Mouse (Mus musculus) gastrocnemius, postnatal 4 days (tissue): Measurements from ENCODE around the gene 1700125H20Rik. TPM values are rescaled to one million over a fixed set of nuclear protein-coding genes. Genes with fewer than 3 reads are reported as not detected.
"Not testable (repeated sequence)": the region's sequence is repeated elsewhere in the genome, so short reads cannot be mapped to it uniquely, and the experiment has no call there.

Experiments
- DNase-seq, 2 experiments: peaks; one replicate each; pipeline ENCODE4 v3.0.0; 2021 to 2022; ENCODE audit warnings: low spot score in 2 of 2, mixed read lengths in 2 of 2
- long read RNA-seq, 2 experiments: library from polyadenylated mRNA; stranded (forward); transcript quantifications; one replicate each; pipeline ENCODE4 v2.0.0; 2021
- total RNA-seq, 2 experiments: library from RNA; stranded (reverse); gene quantifications; 2 replicates each; pipeline ENCODE4 v1.2.3; 2021

Gene 1700125H20Rik
- under 1 TPM in 1 of 2 experiments, not detected in 1; 0.42 TPM for total RNA-seq
- long read RNA-seq, experiment 1: 0 reads
- long read RNA-seq, experiment 2, partial matches to known transcripts: 0 of 1 reads
- long read RNA-seq, experiment 2, other reads (novel, unspliced or antisense): 1 of 1 reads

- peak; percentile 83 to 93 for DNase-seq
Measured at GRCm38 (mm10) chr11:85170058-85170740, at the start of gene 1700125H20Rik. TSS of gene 1700125H20Rik (plus strand) at chr11:85170404.

- no peak for DNase-seq
Measured at GRCm38 (mm10) chr11:85122073-85122472, 48.1 kb upstream of the 1700125H20Rik start.

- no peak for DNase-seq
Measured at GRCm38 (mm10) chr11:85123267-85123992, 46.8 kb upstream of the 1700125H20Rik start.

GRCm38 (mm10) chr11:85126257-85127102, 43.7 kb upstream of the 1700125H20Rik start:
- no peak for DNase-seq

GRCm38 (mm10) chr11:85128883-85129282, 41.3 kb upstream of the 1700125H20Rik start:
- DNase-seq: no peak

GRCm38 (mm10) chr11:85131542-85131941, 38.7 kb upstream of the 1700125H20Rik start:
- no peak for DNase-seq

- DNase-seq: peak in 1 of 2 experiments; percentile 8
Measured at GRCm38 (mm10) chr11:85138776-85139474, 31.3 kb upstream of the 1700125H20Rik start.

GRCm38 (mm10) chr11:85139581-85140540, 30.3 kb upstream of the 1700125H20Rik start, which contains the start of gene Usp32:
TSS of gene Usp32 (minus strand) at chr11:85140161.
- DNase-seq: peak; percentile 94 to 96

- no peak for DNase-seq
Measured at GRCm38 (mm10) chr11:85152256-85152930, 17.8 kb upstream of the 1700125H20Rik start.

- no peak for DNase-seq
Measured at GRCm38 (mm10) chr11:85157301-85157700, 12.9 kb upstream of the 1700125H20Rik start.

GRCm38 (mm10) chr11:85163014-85163413, 7.2 kb upstream of the 1700125H20Rik start:
- not testable (repeated sequence) for DNase-seq

GRCm38 (mm10) chr11:85164371-85164770, 5.8 kb upstream of the 1700125H20Rik start:
- no peak for DNase-seq

- DNase-seq: no peak
Measured at GRCm38 (mm10) chr11:85167503-85167902, 2.7 kb upstream of the 1700125H20Rik start.

GRCm38 (mm10) chr11:85170833-85171232, 629 bp downstream of the 1700125H20Rik start:
- no peak for DNase-seq

- no peak for DNase-seq
Measured at GRCm38 (mm10) chr11:85175941-85176340, 5.7 kb downstream of the 1700125H20Rik start.

- no peak for DNase-seq
Measured at GRCm38 (mm10) chr11:85177761-85178160, 7.6 kb downstream of the 1700125H20Rik start.

- no peak for DNase-seq
Measured at GRCm38 (mm10) chr11:85178413-85178812, 8.2 kb downstream of the 1700125H20Rik start.

GRCm38 (mm10) chr11:85182617-85183283, 12.5 kb downstream of the 1700125H20Rik start:
- peak; percentile 33 to 66 for DNase-seq
